Mouse (Mus musculus): ENCODE data around the gene Leng9.

The Leng9 gene

DNA sequence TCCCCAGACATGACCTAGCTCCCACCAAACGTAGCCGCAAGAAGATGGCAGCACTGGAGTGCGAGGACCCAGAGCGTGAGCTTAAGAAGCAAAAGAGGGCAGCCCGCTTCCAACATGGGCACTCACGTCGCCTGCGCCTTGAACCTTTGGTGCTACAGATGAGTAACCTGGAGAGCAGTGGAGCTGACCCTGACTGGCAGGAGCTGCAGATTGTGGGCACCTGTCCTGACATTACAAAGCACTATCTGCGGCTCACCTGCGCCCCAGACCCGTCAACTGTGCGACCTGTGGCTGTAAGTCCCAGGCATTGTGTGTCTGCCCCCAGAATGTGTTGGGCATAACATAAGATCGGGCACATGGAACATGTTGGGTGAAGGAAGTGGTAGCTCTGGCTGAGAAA lies 6.1 kb downstream of the Leng9 start:
- DNase-seq (ENCODE audit: low spot score): no peak

DNA sequence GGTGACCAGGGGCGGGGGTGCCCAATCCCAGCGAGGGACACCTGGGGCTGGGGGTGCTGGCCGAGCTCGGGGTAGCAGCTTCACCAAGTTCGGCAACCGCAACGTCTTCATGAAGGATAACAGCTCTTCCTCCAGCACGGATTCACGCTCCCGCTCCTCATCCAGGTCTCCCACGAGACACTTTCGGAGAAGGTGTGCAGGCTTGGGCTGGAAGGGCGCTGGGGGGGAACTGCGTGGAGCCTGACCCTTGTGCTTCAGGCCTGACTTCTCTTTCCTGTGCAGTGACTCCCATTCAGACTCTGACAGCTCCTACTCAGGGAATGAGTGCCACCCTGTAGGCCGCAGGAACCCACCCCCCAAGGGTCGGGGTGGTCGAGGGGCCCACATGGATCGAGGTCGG lies 6.7 kb downstream of the Leng9 start:
- DNase-seq (ENCODE audit: low spot score): no peak

- no peak for DNase-seq (ENCODE audit: low spot score)
Observed at GRCm38 (mm10) chr7:4142796-4143445, 7.3 kb downstream of the Leng9 start.

DNA sequence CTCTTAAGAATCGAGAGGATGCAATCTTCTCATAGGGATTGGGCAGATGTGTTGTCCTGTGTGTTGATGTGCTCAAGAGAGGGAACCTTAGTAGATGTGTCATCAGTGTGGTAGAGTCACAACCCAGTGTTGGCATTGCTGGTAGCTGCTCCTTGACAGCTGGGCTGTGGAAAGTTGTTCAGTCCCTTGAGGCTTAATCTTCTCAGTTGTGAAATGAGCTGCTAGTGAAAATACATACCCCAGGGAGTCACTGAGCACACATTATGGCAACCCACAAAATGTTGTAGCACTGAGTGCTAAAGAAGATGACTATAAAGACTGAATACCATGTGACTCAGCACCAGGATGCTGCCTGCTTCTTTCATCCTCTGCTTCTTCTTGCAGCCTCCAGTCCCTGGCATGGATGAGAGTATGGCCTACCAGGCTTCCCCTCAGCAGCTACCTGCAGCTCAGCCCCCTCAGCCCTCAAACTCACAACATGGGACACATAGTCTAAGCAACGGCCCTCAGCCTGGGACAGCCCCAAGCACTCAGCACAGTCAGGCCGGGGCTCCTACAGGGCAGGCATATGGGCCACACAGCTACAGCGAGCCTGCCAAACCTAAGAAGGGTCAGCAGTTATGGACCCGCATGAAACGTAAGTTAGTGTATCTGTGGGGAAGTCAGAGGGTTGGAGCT lies 8.4 kb downstream of the Leng9 start:
- no peak for DNase-seq (ENCODE audit: low spot score)

DNA sequence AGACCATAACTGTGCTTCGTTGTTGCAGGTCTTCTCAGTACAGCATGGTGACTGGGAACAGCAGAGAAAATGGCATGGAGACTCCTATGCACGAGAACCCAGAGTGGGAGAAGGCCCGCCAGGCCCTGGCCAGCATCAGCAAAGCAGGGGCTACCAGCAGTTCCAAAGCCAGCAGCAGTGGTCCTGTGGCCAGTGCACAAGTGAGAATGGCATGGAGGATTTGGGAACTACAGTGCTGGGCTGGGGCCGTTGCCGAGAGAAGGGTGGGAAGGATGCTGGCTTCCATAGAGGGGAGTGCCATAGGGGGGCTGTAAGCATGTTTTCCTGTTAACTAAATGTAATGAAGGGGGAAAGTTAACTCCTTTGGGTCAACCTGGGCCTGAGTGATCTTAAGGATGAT lies 10.8 kb downstream of the Leng9 start:
- DNase-seq (ENCODE audit: low spot score): no peak

- no peak for DNase-seq (ENCODE audit: low spot score)
Observed at GRCm38 (mm10) chr7:4138671-4139070, 11.5 kb downstream of the Leng9 start.

DNA sequence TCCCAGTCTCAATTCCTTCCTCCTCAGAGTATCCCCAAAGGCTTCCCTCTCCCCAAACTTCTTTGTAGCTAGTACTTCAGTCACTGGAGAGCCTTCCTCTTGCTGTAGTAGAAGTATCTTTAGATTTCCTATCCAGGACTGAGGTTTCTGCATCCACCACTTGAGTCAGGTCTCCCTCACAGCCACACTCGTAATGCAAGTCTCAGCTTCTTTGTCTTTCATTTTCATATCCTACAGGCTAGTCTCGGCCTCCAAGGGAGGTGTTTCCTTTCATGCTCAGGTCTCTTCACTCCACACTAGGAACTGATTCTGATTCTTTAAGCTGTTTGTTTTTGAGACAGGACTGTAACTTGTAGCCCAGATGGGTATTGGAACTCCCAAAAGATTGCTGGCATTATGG lies 12.0 kb downstream of the Leng9 start:
- DNase-seq (ENCODE audit: low spot score): no peak

DNA sequence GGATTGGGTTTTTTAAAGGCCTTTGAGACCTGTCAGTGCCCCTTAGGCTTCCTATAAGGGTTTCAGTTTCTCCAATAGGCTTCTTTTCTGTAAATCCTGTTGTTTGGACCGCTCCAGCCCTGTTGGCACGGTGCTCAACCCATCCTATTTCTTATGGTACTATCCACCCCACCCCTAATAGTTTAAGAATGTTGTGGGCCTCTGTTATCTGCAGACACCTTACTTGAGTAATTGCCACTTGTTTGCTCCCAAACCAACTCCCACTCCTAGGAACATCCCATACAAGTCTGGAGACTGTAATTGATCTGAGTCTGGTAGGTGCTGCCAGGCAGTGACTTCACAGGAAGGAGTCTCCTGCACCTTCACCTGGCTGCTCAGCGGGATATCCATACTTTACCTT lies 12.4 kb downstream of the Leng9 start:
- DNase-seq (ENCODE audit: low spot score): no peak

GRCm38 (mm10) chr7:4136771-4137531 lies 13.2 kb downstream of the Leng9 start, which contains the start of gene Leng8:
Leng8 (plus strand) TSS chr7:4137039.
- peak; percentile 99 for DNase-seq (ENCODE audit: low spot score)

GRCm38 (mm10) chr7:4136404-4136770 lies 13.8 kb downstream of the Leng9 start:
- DNase-seq (ENCODE audit: low spot score): no peak

DNA sequence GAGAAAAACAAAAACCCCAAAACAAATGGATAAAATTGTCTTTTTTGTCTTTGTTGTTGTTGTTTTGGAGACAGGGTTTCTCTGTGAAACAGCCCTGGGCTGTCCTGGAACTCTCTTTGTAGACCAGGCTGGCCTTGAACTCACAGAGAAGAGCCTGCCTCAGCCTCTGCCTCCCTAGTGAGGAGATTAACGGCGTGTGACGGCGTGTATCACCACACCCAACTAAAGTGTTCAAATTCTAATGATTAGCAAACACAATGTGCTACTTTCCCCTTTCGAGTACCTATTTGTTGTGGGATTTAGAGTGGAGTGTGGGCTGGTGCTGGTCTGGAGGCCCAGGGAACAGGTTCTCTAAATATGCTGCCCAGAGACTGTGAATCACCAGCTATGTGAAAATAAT lies 15.3 kb downstream of the Leng9 start:
- no peak for DNase-seq (ENCODE audit: low spot score)

DNA sequence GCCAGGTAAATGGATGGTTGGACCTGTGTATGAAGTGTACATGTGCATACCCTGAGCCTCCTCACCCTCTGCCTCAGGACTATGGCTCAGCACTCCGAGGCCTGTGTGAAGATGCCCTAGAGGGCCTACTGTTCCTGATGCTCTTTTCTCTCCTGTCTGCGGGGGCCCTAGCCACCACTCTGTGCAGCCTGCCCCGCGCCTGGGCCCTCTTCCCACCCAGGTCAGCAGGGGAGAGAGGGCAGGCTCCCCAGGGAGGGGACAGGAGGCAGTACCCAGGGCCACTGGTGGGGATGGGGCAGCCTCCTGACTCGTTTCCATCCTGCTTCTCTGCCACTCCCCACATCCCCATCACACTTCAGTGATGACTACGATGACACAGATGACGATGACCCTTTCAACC lies 17.2 kb downstream of the Leng9 start:
- no peak for DNase-seq (ENCODE audit: low spot score)

DNA sequence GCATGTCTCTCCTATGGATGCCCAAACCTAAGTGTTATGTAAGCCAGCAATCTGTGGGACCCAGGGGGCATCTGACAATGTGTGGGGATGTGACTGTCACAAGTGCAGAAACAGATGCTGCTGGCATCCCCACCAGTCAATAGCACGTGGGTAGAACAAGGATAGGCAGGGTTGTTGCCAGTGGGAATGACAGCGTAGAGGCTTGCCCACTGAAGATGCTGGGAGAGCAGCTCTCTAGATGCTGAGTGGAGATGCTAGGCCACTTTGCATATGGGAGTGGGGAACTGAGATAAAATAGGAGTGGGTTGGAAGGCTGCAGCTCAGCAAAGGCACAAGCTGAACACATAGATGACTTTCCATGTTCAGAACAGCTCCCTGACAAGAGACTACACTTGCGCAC lies 17.6 kb downstream of the Leng9 start:
- no peak for DNase-seq (ENCODE audit: low spot score)

- no peak for DNase-seq (ENCODE audit: low spot score)
Observed at GRCm38 (mm10) chr7:4131964-4132363, 18.2 kb downstream of the Leng9 start.

GRCm38 (mm10) chr7:4130686-4131452 lies 19.3 kb downstream of the Leng9 start:
- peak; percentile 78 for DNase-seq (ENCODE audit: low spot score)

DNA sequence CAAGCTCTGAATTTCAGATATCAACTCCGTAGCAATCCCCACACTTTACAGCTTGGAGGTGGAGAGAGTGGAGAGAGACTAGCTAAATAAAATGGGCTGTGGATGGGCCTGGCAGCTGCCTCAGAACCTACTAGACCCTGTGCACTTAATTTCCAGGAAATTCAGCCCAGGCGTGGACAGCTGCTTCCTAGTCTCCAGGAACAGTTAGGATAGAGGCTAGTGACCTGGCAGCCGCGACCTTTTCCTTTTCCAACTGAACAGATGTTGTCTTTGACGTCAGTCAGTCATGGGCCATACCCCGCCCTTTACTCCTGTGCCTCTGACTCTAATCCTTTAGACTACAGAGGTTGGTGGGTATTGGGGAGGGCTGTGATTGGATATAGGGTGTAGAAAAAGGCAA lies 21.3 kb downstream of the Leng9 start:
- DNase-seq (ENCODE audit: low spot score): no peak

GRCm38 (mm10) chr7:4127894-4128293 lies 22.3 kb downstream of the Leng9 start:
- DNase-seq (ENCODE audit: low spot score): no peak

DNA sequence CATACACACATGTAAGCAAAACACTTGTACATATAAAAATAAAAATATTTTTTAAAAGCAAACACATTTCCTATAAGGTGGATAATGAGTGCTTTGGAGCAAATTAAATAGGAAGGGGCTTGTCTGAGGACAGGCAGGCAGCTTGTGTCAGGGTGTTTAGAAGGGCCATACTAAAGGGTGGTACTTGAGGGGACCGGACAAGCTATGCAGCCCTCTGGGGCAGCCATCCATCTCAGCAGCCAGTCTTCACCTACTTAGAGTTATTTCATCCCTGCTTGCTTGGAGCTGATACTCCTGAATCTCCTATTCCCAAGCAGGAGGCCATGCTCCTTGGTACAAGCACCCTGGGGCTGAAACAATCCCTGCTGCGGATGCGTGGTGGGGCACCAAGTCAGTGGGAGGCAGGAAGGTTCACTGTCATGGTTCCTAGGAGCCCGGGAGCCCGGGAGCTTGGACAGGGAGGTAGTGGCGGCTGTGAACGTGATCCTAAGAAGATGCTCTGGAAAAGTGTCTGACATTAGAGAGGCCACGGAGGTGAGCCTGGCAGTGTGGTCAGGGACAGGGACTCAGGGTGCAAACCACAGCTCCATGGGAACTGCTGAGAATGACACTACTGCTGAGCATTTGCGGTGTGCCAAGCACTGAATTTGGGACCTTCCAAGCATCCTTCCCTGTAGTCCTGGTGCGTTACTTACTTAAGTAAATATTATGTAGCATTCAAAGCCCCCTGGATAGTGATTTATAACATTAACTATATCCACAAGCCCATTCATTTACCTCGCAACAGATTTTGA lies 23.0 kb downstream of the Leng9 start:
- DNase-seq (ENCODE audit: low spot score): no peak

GRCm38 (mm10) chr7:4125306-4125705 lies 24.9 kb downstream of the Leng9 start:
- no peak for DNase-seq (ENCODE audit: low spot score)

DNA sequence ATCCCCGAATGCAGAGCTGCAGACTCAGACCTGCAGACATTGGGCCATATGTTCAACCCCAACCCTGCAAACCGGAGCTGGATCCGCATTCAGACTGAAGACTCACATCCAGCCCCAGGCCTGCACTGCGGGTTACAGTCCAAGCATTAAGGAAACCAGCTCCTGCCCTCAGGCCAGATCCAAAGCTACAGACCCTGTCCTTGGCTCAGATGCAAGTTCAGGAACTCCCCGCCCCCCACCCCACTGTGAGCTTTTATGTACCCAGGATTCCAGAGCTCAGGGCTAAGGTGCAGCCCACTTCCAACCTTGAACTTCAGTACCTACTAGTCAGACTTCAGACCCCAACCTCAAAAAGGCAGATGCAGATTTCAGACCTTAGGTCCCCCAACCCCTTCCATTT lies 25.3 kb downstream of the Leng9 start:
- no peak for DNase-seq (ENCODE audit: low spot score)

DNA sequence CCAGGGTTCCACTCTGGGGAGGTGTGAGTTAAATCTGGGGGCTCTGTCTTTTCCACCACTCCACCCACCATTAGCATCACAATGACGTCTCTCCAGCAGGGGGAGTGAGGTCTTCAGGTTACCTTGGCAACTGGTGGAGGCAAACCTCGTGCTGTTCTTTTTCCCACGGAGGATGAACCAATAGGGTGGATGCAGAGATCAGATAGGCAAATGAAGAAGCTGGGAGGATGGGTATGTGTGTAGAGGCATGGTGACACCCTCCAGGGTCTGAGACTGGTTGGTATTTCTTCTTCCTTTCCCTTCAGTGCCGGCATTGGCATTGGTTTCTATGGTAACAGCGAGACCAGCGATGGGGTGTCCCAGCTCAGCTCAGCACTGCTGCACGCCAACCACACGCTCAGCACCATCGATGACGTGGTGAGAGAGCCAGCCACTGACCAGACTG lies 25.8 kb downstream of the Leng9 start:
- DNase-seq (ENCODE audit: low spot score): peak; percentile 73

GRCm38 (mm10) chr7:4123732-4124131 lies 26.4 kb downstream of the Leng9 start:
- no peak for DNase-seq (ENCODE audit: low spot score)

Measured in T-cell, adult 2 months (primary cell).